Mouse (Mus musculus) left cerebral cortex, postnatal 4 days (tissue): ENCODE results near the gene Slc25a11. TPM values are rescaled to one million over a fixed set of nuclear protein-coding genes. Genes with fewer than 3 reads are reported as not detected.

Experiments used
- DNase-seq: peaks from one replicate; pipeline ENCODE4 v3.0.0-alpha.2; 2022
- intact Hi-C: fragments of 180-260 bp; cut with DNase I; formaldehyde crosslinking; loops from one replicate; pipeline ENCODE4 v1.15.1; 2025
- total RNA-seq, 2 experiments: library from RNA; stranded (reverse); gene quantifications; 2 replicates each; pipeline ENCODE4 v1.2.3; 2021

Slc25a11 gene
- 10 to 100 TPM; 88.6 to 92.5 TPM for total RNA-seq

GRCm38 (mm10) chr11:70646691-70647650 is at the start of gene Slc25a11, which contains the start of gene Rnf167:
TSS of gene Slc25a11 (minus strand) at chr11:70647479.
TSS of gene Rnf167 (plus strand) at chr11:70647235.
- peak; percentile 98 for DNase-seq
- intact Hi-C loops: no loop called here

DNA sequence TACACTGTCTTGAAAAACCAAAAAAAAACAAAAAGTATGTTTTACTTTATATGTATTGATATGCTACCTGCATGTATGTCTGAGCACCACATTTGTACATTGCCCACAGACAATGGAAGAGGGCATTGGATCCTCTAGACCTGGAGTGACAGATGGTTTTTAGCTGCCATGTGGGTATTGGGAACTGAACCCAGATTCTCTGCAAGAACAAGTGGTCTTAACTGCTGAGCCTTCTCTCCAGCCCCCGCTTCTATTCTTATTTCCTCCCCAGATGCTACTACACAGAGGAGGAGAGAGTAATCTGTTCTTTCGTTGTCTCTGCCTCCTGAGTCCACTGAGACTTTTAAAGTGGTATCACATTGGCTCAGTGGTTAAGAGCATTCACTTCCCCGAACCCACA is 46.2 kb upstream of the Slc25a11 start:
- intact Hi-C loops: no loop called here
- DNase-seq: no peak

- no peak for DNase-seq
- intact Hi-C loops: no loop called here
Observed at GRCm38 (mm10) chr11:70689578-70689977, 42.3 kb upstream of the Slc25a11 start.

GRCm38 (mm10) chr11:70688372-70688771 is 41.1 kb upstream of the Slc25a11 start:
- no peak for DNase-seq
- intact Hi-C loops: no loop called here

DNA sequence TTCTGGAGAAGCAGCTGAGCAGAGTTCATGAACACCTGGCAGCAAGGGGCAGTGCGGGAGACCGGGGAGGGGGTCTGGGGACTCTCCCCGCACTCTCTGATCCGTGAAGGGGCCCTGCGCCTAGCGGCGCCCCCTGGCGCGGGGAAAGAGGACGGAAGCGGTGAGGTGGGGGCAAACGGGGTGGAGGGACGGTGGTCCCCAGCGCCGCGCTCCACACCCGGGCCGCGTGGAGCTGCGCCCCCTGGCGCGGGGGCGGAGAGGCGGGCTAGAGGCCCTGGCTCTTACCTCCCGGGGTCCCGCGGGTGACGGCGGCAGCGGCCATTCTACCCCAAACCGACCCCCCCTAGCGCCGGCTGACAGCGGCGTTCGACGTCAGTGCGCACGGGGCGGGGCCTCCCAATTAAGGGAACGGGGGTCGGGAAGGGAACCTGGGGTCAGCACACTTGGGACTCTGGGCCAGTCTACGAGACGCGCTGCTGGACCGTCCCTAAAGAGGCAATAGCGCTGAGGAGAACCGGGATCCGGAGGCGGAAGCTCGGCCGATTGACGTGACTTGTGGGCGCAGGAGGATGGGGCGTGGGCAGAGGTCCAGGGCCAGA is 40.4 kb upstream of the Slc25a11 start, which contains the start of gene Camta2:
Gene Camta2, minus strand, starts transcription at position 505 of the 599 bp plus-strand sequence.
- peak; percentile 88 for DNase-seq
- intact Hi-C loops: no loop called here

- intact Hi-C loops: no loop called here
- peak; percentile 64 for DNase-seq
Observed at GRCm38 (mm10) chr11:70686901-70687566, 39.8 kb upstream of the Slc25a11 start.

GRCm38 (mm10) chr11:70683640-70684039 is 36.4 kb upstream of the Slc25a11 start:
- intact Hi-C loops: no loop called here

GRCm38 (mm10) chr11:70681897-70682581 is 34.8 kb upstream of the Slc25a11 start:
- DNase-seq: peak; percentile 47
- intact Hi-C loops: no loop called here

More at GRCm38 (mm10) chr11:70683640-70684039, 36.4 kb upstream of the Slc25a11 start:
- DNase-seq: no peak

GRCm38 (mm10) chr11:70681170-70681569 is 33.9 kb upstream of the Slc25a11 start:
- intact Hi-C loops: no loop called here
- DNase-seq: no peak

DNA sequence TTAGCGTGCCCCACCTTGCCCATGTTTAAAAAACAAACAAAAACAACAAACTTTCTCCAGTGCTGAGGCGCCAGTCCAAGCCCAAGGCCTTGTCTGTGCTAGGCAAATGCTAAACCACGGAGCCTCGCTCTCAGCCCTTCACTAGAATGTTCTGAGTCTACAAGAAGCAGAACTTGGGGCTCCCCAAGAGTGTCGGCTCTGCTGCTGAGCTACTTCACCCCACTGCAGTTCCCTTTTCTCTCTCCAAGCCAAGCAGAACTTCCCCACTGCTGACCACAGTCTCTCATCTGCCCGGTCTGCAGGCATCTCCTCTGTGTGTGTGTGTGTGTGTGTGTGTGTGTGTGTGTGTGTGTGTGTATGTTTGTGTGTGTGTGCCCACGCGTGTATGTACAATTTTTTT is 32.6 kb upstream of the Slc25a11 start:
- DNase-seq: no peak
- intact Hi-C loops: no loop called here

GRCm38 (mm10) chr11:70679361-70679760 is 32.1 kb upstream of the Slc25a11 start:
- intact Hi-C loops: no loop called here

GRCm38 (mm10) chr11:70678576-70678975 is 31.3 kb upstream of the Slc25a11 start:
- DNase-seq: no peak
- intact Hi-C loops: no loop called here

More at GRCm38 (mm10) chr11:70679361-70679760, 32.1 kb upstream of the Slc25a11 start:
- no peak for DNase-seq

GRCm38 (mm10) chr11:70678092-70678491 is 30.8 kb upstream of the Slc25a11 start:
- intact Hi-C loops: no loop called here
- no peak for DNase-seq

DNA sequence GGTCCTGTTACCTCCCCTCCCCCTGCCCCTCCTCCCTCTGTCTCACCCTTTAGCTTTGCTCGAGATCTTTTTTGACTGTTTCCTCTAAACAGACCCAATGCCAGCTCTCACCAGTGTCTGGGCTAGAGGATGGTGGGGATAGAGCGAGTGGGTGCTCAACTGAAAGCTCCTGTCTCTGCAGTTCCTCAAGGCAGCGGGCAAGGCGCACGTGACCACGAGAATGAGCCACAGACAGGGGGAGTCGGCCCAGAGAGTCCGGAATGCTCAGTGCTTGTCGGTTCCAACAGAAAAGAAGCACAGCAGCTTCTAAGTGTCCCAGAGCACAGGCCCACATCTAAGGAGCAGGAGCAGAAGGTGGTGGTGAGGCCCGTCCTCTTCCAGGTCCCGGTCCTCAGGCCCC is 27.2 kb upstream of the Slc25a11 start:
- DNase-seq: no peak
- intact Hi-C loops: no loop called here

GRCm38 (mm10) chr11:70674014-70674413 is 26.7 kb upstream of the Slc25a11 start:
- intact Hi-C loops: no loop called here

DNA sequence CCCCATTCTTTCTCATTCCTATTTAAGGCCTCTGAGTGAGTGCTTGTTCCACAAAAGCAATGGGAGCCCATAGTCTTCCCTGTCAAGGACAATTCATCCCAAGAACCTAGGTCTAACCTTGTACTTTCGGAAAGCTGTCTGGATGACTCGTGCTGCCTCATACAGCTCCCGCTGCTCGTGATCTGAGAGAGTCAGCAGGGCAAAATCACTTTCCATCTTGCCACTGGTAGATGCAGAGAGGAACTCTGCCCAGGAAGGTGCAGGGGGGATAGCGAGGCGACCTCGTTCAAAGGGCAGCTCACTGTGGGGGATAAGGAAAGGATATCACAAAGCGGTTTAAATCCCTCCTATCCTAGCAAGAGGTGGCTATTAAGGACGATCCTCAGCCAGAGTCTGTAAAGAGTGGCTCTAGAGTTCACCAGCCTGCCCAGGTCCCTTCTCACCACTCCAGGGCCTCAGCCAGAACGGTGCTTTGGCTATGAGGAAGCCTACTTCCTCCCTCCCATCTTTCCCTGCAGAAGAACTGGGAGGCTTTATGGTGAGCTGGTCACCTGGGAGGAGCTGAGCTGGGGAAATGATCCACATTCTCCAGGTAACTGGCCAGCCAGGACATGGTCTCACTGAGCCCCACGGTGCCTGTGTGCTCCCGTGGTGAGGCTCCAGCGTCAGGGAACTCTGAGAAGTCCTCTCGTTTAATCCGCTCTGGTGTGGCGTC is 24.2 kb upstream of the Slc25a11 start:
- intact Hi-C loops: no loop called here

More at GRCm38 (mm10) chr11:70674014-70674413, 26.7 kb upstream of the Slc25a11 start:
- no peak for DNase-seq

GRCm38 (mm10) chr11:70670483-70670882 is 23.2 kb upstream of the Slc25a11 start:
- no peak for DNase-seq

More for the DNA sequence above, 24.2 kb upstream of the Slc25a11 start:
- no peak for DNase-seq

DNA sequence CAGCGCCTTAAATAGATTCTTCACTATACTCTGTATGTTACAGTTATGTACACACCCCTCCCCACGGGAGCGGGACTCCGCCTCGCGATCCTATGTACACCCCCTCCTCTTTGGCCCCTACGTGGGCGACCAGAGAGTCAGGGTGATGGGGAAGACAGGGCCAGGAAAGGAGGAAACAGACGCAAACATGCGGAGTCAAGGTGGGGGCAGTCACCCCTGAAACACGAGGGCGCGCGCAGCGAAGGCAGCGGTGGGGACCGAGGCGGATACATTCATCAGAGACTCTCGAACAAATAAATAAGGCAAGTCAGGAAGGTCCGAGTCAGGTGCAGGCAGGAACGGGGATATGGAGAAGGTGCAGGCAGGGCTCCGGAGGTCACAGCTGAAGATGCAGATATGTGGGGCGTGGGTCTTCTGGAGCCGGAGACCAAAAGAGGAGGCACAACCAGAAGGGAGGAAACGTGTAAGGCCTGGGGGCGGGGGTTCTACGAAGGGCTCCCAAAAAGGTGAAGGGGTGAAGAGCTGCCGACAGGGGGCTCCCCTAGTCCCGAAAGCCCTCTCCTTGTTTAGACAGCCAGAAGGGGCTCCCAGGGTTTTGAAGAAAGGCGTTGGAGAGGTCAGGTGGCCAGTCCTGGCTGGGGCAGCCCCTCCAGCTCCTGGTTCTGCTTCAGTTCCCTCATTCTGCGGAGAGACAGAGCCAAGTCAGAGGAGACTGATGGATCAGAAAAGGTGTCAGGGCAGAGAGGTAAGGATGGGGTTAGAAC is 22.5 kb upstream of the Slc25a11 start:
- intact Hi-C loops: no loop called here
- peak; percentile 86 for DNase-seq

More at GRCm38 (mm10) chr11:70670483-70670882, 23.2 kb upstream of the Slc25a11 start:
- intact Hi-C loops: no loop called here
